Mouse (Mus musculus): ENCODE measurements around the gene Lrrc75a. TPM values are rescaled to one million over a fixed set of nuclear protein-coding genes. Genes with fewer than 3 reads are reported as not detected.
A peak's percentile ranks its signal among the peaks of the same experiment; 100 is the strongest.

Gene Lrrc75a
- polyA plus RNA-seq, 1 experiment from 2014 or later, result 12.1 TPM

GRCm38 (mm10) chr11:62554934-62555517, 93.3 kb downstream of the Lrrc75a start:
- Histone ChIP-seq H3K9me3 (no peaks in the 10 kb centered on the region), H3K27ac (no peak overlapping the region)
- ATAC-seq (replicated peaks), result no peak

More at GRCm38 (mm10) chr11:62554934-62555517, 93.3 kb downstream of the Lrrc75a start:
- Histone ChIP-seq H3K4me1 (peaks cover 31% of the 10 kb centered on the region), H3K36me3 (replicated peaks) (no peaks in the 10 kb centered on the region), H3K4me2 (peak overlapping the region; percentile 81), H3K4me3 (peak overlapping the region; percentile 39), H3K9ac (no peak overlapping the region), H3K27me3 (replicated peaks) (no peaks in the 10 kb centered on the region)

Other genes with a start within 250 kb of the Lrrc75a start
- 8.0 and 8.6 TPM in 2 replicates for gene Pigl, start 190.1 kb downstream of the Lrrc75a start, polyA plus RNA-seq (2015; fragmentation: Nextera tagmentation; extraction: Ambion mirVana)
- 179 and 182 TPM in 2 replicates for gene Ncor1, start 190.0 kb downstream of the Lrrc75a start, polyA plus RNA-seq (2015; fragmentation: Nextera tagmentation; extraction: Ambion mirVana)
- gene Cenpv, start 109.3 kb downstream of the Lrrc75a start, polyA plus RNA-seq (2015; fragmentation: Nextera tagmentation; extraction: Ambion mirVana), result 67.0 and 67.3 TPM in 2 replicates
- gene Ubb, start 97.4 kb downstream of the Lrrc75a start, polyA plus RNA-seq (2015; fragmentation: Nextera tagmentation; extraction: Ambion mirVana), result 4,689 and 4,874 TPM in 2 replicates
- 35.8 and 38.8 TPM in 2 replicates for gene Trpv2, start 74.0 kb downstream of the Lrrc75a start, polyA plus RNA-seq (2015; fragmentation: Nextera tagmentation; extraction: Ambion mirVana)
- gene Mmgt2, start 141 bp upstream of the Lrrc75a start, polyA plus RNA-seq (2015; fragmentation: Nextera tagmentation; extraction: Ambion mirVana), result 21.6 and 23.3 TPM in 2 replicates
- gene Zfp287, start 83.4 kb upstream of the Lrrc75a start, polyA plus RNA-seq (2015; fragmentation: Nextera tagmentation; extraction: Ambion mirVana), result 22.2 and 24.9 TPM in 2 replicates
- gene Gm10428, start 104.6 kb upstream of the Lrrc75a start, polyA plus RNA-seq (2015; fragmentation: Nextera tagmentation; extraction: Ambion mirVana), result not detected in 2 replicates
- gene Zfp286, start 140.9 kb upstream of the Lrrc75a start, polyA plus RNA-seq (2015; fragmentation: Nextera tagmentation; extraction: Ambion mirVana), result 33.0 and 36.3 TPM in 2 replicates
- 6.2 and 6.8 TPM in 2 replicates for gene Trim16, start 171.7 kb upstream of the Lrrc75a start, polyA plus RNA-seq (2015; fragmentation: Nextera tagmentation; extraction: Ambion mirVana)
- 0.41 and 0.50 TPM in 2 replicates for gene Fbxw10, start 198.5 kb upstream of the Lrrc75a start, polyA plus RNA-seq (2015; fragmentation: Nextera tagmentation; extraction: Ambion mirVana)
- gene Tvp23b, start 230.9 kb upstream of the Lrrc75a start, polyA plus RNA-seq (2015; fragmentation: Nextera tagmentation; extraction: Ambion mirVana), result 56.9 and 58.7 TPM in 2 replicates

Measured in midbrain, embryonic 15.5 days (tissue).